Mouse (Mus musculus): ENCODE results near the gene Dazap1. TPM values are rescaled to one million over a fixed set of nuclear protein-coding genes. Genes with fewer than 3 reads are reported as not detected.
A peak's percentile ranks its signal among the peaks of the same experiment; 100 is the strongest.

The Dazap1 gene
- total RNA-seq, 2 experiments from 2014 or later = 34.2 to 38.4 TPM

DNA sequence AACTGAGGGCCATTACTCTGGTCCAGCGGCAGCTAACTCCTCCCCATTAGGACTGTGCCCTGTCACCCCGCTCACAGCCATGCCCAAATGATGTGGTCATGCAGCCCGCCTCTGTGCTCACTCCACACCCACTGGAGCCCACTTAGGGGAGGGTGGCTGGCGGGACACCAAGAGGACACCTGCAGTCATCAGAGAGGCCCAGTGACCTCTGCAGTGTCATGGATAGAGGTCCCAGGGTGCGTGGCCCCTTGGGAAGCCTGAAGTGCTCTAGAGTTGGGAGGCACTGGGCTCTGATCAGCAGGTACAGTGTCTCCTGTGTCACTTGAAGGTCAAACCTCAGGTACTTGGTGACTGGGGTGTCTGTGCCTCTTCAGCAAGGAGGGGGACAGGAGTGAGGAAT lies 35.5 kb downstream of the Dazap1 start:
- no peak for DNase-seq
- no peak for TF ChIP-seq CTCF (IDR thresholded peaks at IDR 0.05)
- Histone ChIP-seq H3K4me3 (no peak overlapping the region), H3K27ac (no peak overlapping the region)
- intact Hi-C loops (cut with DNase I) = no loop called here

DNA sequence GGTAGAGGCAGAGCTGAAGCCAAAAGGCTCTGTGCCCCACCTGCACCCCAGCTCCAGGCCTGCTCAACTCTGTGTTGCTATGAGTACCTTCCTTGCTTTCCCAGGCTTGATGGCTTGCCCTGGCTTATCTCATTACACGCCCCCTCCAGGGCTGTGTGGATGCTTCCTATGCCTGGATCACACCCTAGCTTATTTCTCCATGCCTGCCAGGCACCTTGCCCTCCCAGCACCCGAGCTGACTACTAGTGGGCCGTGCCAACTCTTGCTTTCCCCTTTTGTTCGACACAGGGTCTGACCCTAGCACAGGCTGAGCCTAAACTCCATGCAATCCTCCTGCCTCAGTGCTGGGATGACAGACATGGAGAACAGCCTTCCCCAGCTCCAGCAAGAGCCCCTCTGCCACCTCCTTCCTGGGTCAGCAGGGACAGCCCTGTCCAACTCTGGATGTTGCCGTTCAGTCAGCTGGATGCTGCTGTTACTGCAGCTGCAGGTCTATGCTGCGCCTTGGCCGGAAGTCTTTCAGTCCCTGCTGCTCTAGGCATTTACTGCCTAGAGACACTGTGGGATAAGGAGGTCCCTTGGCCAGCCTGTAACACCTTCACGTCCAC lies 36.3 kb downstream of the Dazap1 start:
- intact Hi-C loops (cut with DNase I) = no loop called here
- H3K4me3 ChIP-seq = no peak overlapping the region
- DNase-seq = no peak
- no peak for TF ChIP-seq CTCF (IDR thresholded peaks at IDR 0.05)
- H3K27ac ChIP-seq = no peak overlapping the region

DNA sequence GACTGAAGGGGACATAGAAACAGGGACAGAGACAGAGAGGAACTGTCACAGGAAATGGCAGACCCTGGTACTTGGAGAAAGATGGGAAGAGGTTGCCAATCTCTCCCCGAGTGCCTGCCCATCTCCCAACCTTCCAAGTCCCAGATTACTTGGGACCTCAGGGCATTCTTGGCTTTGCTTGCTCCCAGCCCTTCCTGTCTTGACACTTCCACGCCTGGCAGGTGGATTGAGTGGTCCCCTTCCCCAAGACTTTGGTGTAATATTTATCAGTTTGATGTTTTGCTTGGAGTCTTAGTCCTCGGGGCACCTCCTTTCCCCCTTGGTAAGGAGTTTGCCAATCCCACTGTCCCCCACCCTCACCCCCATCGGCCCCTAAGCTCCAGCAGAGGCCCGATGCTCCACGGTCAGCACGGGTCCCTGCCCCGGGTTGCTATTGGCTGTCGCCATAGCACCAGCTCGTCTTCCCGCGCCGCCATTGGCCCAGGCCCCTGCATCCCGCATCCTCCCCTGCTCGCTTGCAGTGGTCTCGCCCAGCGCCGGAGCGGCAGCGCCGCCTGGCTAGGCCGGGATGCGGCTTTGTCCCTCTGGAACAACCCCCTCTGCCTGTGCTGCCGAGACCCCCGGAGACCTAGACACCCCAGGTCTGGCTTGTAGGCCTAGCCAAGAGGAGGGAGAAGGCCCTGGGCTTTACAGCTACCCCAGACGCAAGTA lies 37.4 kb downstream of the Dazap1 start:
- Histone ChIP-seq H3K27ac (no peak overlapping the region), H3K4me3 (peak overlapping the region; percentile 36; the same call in 1 of the 2 replicates)
- no peak for TF ChIP-seq CTCF (IDR thresholded peaks at IDR 0.05)
- peak; percentile 53 for DNase-seq
- intact Hi-C loops (cut with DNase I) = no loop called here

DNA sequence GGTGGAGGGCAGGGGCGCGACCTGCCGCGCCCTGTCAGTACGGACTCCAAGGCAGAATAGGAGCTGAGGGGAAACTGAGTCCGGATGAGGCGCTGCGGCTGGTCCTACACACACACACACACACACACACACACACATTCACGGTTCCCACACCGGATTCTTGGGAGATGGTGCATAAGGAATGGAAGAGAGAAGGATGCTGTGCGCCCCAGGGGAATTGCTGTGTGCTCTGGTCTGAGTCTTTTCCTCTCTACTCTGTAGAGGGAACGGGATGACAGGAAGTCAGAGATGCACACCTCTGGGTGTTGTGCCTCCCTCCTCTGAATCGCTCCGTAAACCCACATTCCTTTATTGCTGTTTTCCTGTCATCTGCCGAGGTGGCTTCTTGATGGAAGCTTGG lies 38.0 kb downstream of the Dazap1 start:
- H3K4me3 ChIP-seq = peak overlapping the region; percentile 36; the same call in 1 of the 2 replicates
- no peak for TF ChIP-seq CTCF (IDR thresholded peaks at IDR 0.05)
- no peak for DNase-seq
- no peak overlapping the region for H3K27ac ChIP-seq
- intact Hi-C loops (cut with DNase I) = no loop called here

DNA sequence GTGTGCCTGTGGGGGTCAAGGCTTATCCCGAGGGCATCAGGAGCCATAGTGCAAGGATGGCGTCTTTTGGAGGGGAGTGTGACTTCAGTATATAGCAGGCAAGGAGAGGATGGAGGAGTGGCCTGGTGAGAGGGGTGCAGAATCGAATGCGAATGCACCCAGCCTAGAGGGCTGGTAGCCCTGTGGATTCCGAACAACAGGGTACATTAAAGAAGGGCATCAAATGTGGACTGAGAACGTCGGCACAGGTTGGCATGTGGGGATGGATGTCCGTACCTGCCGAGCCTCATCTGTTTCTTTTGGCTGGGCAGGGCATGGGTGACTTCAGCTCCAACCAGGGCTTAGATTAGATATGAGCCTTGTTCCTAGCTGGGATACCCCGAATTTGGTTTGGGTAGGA lies 38.5 kb downstream of the Dazap1 start:
- DNase-seq = no peak
- intact Hi-C loops (cut with DNase I) = no loop called here
- Histone ChIP-seq H3K4me3 (no peak overlapping the region), H3K27ac (no peak overlapping the region)
- TF ChIP-seq CTCF (IDR thresholded peaks at IDR 0.05) = no peak

DNA sequence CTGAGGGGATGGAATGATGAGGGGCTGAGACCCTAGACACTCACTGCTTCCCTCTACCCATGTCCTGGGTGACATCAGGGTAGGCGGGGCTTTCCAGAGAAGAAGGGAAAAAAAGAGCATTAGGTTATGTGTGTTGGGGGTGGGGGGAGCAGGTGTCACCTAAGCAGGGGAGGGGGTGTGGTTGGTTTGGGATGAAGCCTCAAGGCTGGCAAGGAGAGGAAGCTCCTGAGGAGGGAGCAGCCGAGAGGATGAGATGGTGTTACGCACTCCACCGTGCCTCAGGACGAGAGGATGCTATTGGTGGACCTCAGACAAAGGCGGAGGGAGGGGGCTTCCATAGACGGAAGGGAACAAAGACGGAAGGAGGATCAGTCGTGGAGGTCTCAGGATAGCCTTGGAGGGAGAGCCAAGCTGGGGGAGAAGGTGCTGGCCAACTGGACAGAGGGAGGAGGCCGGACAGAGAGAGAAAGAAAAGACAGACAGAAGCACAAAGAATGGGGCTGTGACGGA lies 39.4 kb downstream of the Dazap1 start:
- Histone ChIP-seq H3K4me3 (no peak overlapping the region), H3K27ac (peak overlapping the region; percentile 75; the same call in 1 of the 2 replicates)
- intact Hi-C loops (cut with DNase I) = no loop called here
- no peak for DNase-seq
- no peak for TF ChIP-seq CTCF (IDR thresholded peaks at IDR 0.05)

DNA sequence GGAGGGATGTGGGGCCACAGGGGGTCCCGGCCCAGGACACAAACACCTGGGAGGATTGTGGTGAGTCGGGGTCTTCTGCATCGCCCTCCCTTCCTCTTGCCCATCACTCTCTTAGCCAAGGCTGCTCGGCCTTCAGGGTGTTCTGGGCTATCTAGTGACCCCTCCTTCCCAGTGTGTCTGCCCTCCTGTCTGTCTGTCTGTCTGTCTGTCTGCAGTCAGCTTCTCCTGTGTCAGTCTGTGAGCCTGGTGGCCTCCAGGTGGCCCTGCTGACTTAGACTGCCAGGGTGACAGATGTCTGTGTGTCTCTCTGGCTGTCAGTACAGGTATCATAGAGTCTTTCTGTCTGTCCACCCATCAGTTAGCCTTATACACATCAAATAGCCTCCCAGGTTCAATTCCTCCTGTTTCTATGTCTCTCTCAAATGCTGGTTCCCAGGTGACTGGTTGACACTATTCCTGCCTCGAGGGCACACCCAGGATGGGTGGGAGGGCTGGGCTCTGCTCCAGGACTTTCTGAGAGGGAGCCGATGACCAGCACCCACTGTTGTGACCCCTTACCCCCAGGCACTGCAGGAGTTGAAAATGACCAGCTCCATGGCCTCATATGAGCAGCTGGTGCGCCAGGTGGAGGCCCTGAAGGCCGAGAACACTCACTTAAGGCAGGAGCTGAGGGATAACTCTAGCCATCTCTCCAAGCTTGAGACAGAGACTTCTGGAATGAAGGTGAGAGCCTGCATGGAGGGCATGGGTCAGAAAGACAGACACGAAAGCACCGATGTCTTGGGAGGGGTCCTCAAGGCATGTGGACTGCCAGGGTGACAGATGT lies 40.2 kb downstream of the Dazap1 start:
- DNase-seq = no peak
- intact Hi-C loops (cut with DNase I) = no loop called here
- Histone ChIP-seq H3K27ac (peak overlapping the region; percentile 75), H3K4me3 (peak overlapping the region; percentile 49)
- no peak for TF ChIP-seq CTCF (IDR thresholded peaks at IDR 0.05)

DNA sequence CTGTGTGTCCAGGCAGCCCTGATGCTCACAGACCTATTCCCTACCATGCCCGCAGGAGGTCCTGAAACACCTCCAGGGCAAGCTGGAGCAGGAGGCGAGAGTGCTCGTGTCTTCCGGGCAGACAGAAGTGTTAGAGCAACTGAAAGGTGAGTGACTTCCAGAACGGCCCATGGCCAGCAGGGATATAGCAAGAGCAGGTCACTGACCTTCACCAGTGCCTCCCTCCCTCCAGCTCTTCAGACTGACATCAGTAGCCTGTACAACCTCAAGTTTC lies 40.7 kb downstream of the Dazap1 start:
- no peak for DNase-seq
- H3K4me3 ChIP-seq = peak overlapping the region; percentile 49
- no peak for TF ChIP-seq CTCF (IDR thresholded peaks at IDR 0.05)
- peak overlapping the region; percentile 75 for H3K27ac ChIP-seq
- intact Hi-C loops (cut with DNase I) = no loop called here

DNA sequence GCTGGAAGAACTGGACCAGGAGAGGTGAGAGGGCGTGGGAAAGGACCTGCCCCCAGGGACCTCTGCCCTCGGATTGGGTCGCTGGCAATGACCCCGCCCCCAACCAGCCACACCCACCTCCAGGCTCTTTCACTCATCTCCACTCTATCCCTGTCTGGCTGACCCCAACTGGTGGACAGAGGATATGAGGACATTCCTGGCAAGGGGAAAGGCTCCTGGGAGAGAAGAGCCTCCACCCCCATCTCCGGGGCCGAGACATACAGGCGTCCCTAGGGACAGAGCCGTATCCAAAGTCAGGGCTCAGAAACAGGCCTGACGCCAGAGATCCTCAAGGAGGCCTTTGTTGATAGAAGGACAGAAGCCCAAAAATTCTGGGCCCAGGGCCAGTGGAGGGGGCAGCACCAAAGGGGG lies 41.2 kb downstream of the Dazap1 start:
- Histone ChIP-seq H3K4me3 (peak overlapping the region; percentile 49), H3K27ac (peak overlapping the region; percentile 75)
- TF ChIP-seq CTCF (IDR thresholded peaks at IDR 0.05) = peak; percentile 9; the same call in 1 of the 2 replicates
- DNase-seq = peak; percentile 90
- intact Hi-C loops (cut with DNase I) = no loop called here

DNA sequence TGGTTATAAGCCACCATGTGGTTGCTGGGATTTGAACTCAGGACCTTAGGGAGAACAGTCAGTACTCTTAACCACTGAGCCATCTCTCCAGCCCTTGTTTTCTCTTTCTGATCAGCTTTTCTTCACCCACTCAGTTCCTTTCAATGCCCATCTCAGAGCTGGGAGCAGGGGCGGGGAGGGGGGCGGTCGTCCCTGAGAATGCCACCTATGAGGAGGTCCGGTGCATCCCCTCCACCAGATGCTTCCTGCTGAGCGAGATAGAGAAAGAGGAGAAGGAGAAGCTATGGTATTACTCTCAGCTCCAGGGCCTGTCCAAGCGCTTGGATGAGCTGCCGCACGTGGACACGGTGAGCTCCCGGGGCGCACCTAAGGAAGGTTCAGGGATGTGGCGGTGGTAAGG lies 43.2 kb downstream of the Dazap1 start:
- Histone ChIP-seq H3K27ac (no peak overlapping the region), H3K4me3 (no peak overlapping the region)
- no peak for DNase-seq
- intact Hi-C loops (cut with DNase I) = no loop called here
- TF ChIP-seq CTCF (IDR thresholded peaks at IDR 0.05) = no peak

DNA sequence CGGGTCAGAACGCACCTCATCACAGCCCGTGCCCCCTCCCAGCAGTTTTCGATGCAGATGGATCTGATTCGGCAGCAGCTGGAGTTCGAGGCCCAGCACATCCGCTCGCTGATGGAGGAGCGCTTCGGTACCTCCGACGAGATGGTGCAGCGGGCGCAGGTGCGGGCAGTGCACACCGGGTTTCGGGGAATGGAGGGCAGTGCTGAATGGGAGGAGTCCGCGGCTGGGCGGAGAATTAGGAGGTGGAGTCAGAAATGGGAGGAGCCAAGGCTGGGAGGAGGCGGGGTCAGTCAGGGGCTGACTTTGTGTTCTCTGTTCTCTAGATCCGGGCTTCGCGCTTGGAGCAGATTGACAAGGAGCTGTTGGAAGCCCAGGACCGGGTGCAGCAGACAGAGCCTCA lies 43.6 kb downstream of the Dazap1 start:
- TF ChIP-seq CTCF (IDR thresholded peaks at IDR 0.05) = no peak
- intact Hi-C loops (cut with DNase I) = no loop called here
- DNase-seq = no peak
- no peak overlapping the region for H3K27ac ChIP-seq
- 0 out of 2 replicates have a peak overlapping the region, but pooled peaks have one; percentile 17 for H3K4me3 ChIP-seq

DNA sequence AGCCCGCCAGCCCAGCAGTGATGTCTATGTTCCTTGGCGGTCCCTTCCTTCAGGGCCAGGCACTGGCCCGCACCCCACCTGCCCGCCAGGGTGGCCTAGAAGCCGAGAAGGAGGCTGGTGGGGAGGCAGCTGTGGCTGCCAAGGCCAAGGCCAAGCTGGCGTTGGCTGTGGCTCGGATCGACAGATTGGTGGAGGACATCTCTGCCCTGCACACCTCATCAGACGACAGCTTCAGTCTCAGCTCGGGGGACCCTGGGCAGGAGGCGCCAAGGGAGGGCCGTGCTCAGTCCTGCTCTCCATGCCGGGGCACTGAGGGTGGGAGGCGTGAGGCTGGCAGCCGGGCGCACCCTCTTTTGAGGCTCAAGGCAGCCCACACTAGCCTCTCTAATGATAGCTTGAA lies 50.3 kb downstream of the Dazap1 start:
- TF ChIP-seq CTCF (IDR thresholded peaks at IDR 0.05) = no peak
- no peak for DNase-seq
- Histone ChIP-seq H3K4me3 (no peak overlapping the region), H3K27ac (no peak overlapping the region)
- intact Hi-C loops (cut with DNase I) = no loop called here

Measured in gastrocnemius, adult 2 months (tissue).